Mouse (Mus musculus) heart, adult 2 months (tissue): ENCODE measurements at regions not wholly inside any gene's neighbourhood (a gene's known extent, or its start where the extent isn't known, plus 50 kb on each side); places are given as distances from the start of the nearest gene placed in this dataset.

Experiments
- CTCF ChIP-seq: fragments of 200-600 bp; IDR thresholded peaks from 2 replicates; pipeline ENCODE4 v1.8.1; 2022; ENCODE audit warnings: antibody characterized with exemption, mild to moderate bottlenecking, moderate library complexity
- POLR2A ChIP-seq: fragments of 200-500 bp; IDR thresholded peaks from 2 replicates; pipeline ENCODE4 v1.6.1; 2011; ENCODE audit warnings: mild to moderate bottlenecking, low read depth, low read length, control low read depth; ENCODE audit not compliant: insufficient read depth

- no peak for TF ChIP-seq CTCF
- TF ChIP-seq POLR2A = no peak
Observed at GRCm38 (mm10) chr13:70057920-70058319, 255.7 kb downstream of the Med10 start.
